Mouse (Mus musculus) small intestine, adult 2 months (tissue): ENCODE measurements at regions not wholly inside any gene's neighbourhood (a gene's known extent, or its start where the extent isn't known, plus 50 kb on each side); places are given as distances from the start of the nearest gene placed in this dataset.

Experiments used
- CTCF ChIP-seq: fragments of 200-500 bp; IDR thresholded peaks from 2 replicates; pipeline ENCODE4 v1.5.1; 2012; ENCODE audit warnings: low read depth, mild to moderate bottlenecking, control low read depth, inconsistent platforms, low read length, moderate library complexity, mixed read lengths; ENCODE audit not compliant: insufficient replicate concordance, insufficient read length; ENCODE audit errors: extremely low read depth
- POLR2A ChIP-seq: fragments of 200-500 bp; IDR thresholded peaks from 2 replicates; pipeline ENCODE4 v1.6.1; 2012; ENCODE audit warnings: low read depth, mild to moderate bottlenecking, control low read depth, inconsistent platforms, low read length, moderate library complexity

DNA sequence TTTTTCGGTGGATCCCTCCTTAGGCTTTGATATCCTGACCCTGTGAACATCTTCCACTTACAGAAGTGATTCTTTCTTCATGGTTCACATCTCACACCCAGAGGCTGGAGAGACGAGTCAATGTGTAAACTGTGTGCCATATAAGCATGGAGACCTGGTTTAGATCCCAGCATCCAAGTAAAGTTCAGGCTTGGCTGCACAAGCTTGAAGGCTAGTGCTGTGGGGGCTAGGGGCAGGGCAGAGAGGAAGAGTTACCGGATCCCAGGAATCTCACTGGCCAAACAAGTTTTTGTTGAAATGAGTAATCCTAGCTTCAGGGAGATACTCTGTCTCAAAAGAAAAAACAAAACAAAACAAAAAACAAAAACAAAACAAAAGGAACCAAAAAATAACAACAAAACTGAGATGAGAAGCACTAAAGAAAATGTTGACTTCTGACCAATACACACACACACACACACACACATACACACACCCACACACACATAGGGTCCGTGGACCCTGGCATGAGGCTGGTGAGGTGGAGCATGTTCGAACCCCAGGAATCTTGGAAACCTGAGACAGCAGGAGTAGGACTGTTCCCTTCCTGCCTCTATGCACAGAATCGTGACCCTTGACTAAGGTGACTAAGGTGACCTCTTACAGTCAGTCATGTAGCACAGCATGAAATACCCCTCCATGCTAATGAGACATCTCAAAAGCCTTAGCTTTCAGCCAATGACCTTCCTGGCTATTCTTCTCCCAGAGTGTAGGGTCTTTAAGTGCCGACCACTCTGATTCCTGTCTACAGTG, 55.2 kb downstream of the Gm12728 start:
- TF ChIP-seq CTCF (no peak), POLR2A (no peak)
